26 mouse cellular contexts compared by ENCODE assay signal in genomic region chr9:14854585-14854984, GRCm38 (mm10). TPM values are rescaled to one million over a fixed set of nuclear protein-coding genes. Genes with fewer than 3 reads are reported as not detected.
DNase-seq lines count a peak whose midpoint lies in the region; ATAC-seq and TF ChIP-seq lines count a peak whose summit lies in the region.
"Had no signal": no experiment of that assay in that cellular context is flagged by ENCODE, and none has a peak within 500 bp of the region (broad histone marks: within the 10 kb centered on the region; RNA-seq: fewer than 3 reads in every experiment).

No protein-coding gene starts in this region.

- no peak overlapping the region for H3K27ac ChIP-seq in forebrain, postnatal 0 days (ENCODE audit: low read depth, low read length)
- H3K27ac ChIP-seq in forebrain, embryonic 14.5 days (ENCODE audit: low read depth, low read length): no peak overlapping the region
- no peak overlapping the region for H3K27ac ChIP-seq in kidney, postnatal 0 days
- no peak overlapping the region for H3K27ac ChIP-seq in kidney, adult 2 months (ENCODE audit: insufficient read depth, low read depth, low read length)
- H3K27ac ChIP-seq: forebrain, embryonic 12.5 days; limb, embryonic 10.5 days; neural tube, embryonic 13.5 days had no signal

- peak; percentile 29; the same call in 1 of the 2 replicates for TF ChIP-seq CTCF in forebrain, postnatal 0 days (IDR thresholded peaks at IDR 0.05; ENCODE audit: low read depth)
- TF ChIP-seq CTCF in kidney, postnatal 0 days (IDR thresholded peaks at IDR 0.05; ENCODE audit: low read depth): 0 out of 2 replicates have a peak, but pooled peaks have one; percentile 10
- TF ChIP-seq CTCF in kidney, adult 2 months (conservative IDR thresholded peaks at IDR 0.05; ENCODE audit: insufficient read depth, insufficient read length, low read depth, low read length): no peak

- no peak for TF ChIP-seq POLR2A in kidney, adult 2 months (IDR thresholded peaks at IDR 0.05; ENCODE audit: low read depth, low read length)

- H3K4me3 ChIP-seq in forebrain, postnatal 0 days (ENCODE audit: low read depth, low read length): no peak overlapping the region
- no peak overlapping the region for H3K4me3 ChIP-seq in forebrain, embryonic 14.5 days (ENCODE audit: low read depth, low read length)
- no peak overlapping the region for H3K4me3 ChIP-seq in kidney, postnatal 0 days (replicated peaks; ENCODE audit: low read depth, low read length)
- H3K4me3 ChIP-seq in kidney, adult 2 months (ENCODE audit: insufficient read depth, low read depth, low read length): no peak overlapping the region
- H3K4me3 ChIP-seq: forebrain, embryonic 12.5 days; limb, embryonic 10.5 days; megakaryocyte, embryonic 14.5 days; neural tube, embryonic 13.5 days had no signal

- H3K9me3 ChIP-seq in forebrain, postnatal 0 days (ENCODE audit: low read length): no peaks in the 10 kb centered on the region
- no peaks in the 10 kb centered on the region for H3K9me3 ChIP-seq in forebrain, embryonic 14.5 days (replicated peaks; ENCODE audit: control insufficient read depth, low read length)
- no peaks in the 10 kb centered on the region for H3K9me3 ChIP-seq in kidney, postnatal 0 days (replicated peaks; ENCODE audit: low read length)
- H3K9me3 ChIP-seq: forebrain, embryonic 12.5 days; limb, embryonic 10.5 days had no signal

- no peak for ATAC-seq in forebrain, postnatal 0 days
- no peak for ATAC-seq in forebrain, embryonic 14.5 days
- no peak for ATAC-seq in kidney, postnatal 0 days (replicated peaks; ENCODE audit: low FRiP score, low read depth)
- ATAC-seq: CD4-positive, CD25-positive, alpha-beta regulatory T cell, adult 4 months; liver, postnatal 0 days had no signal

- H3K36me3 ChIP-seq in forebrain, postnatal 0 days (ENCODE audit: insufficient read depth): no peaks in the 10 kb centered on the region
- H3K36me3 ChIP-seq in forebrain, embryonic 14.5 days (ENCODE audit: control insufficient read depth, insufficient read depth, low read length): no peaks in the 10 kb centered on the region
- no peaks in the 10 kb centered on the region for H3K36me3 ChIP-seq in kidney, postnatal 0 days (ENCODE audit: insufficient read depth, low read length)
- no peaks in the 10 kb centered on the region for H3K36me3 ChIP-seq in kidney, adult 2 months (ENCODE audit: control insufficient read depth, insufficient read depth, low read length)
- H3K36me3 ChIP-seq: forebrain, embryonic 12.5 days; limb, embryonic 10.5 days; neural tube, embryonic 13.5 days had no signal

- WGBS in forebrain, postnatal 0 days: 53% methylated on average over 4 of the region's 4 CpGs
- 55% methylated on average over 4 of the region's 4 CpGs for WGBS in forebrain, embryonic 14.5 days
- WGBS in kidney, postnatal 0 days: 67% methylated on average over 4 of the region's 4 CpGs
- 62% methylated on average over 4 of the region's 4 CpGs for WGBS in kidney, adult 2 months

- no peak overlapping the region for H3K9ac ChIP-seq in forebrain, postnatal 0 days
- no peak overlapping the region for H3K9ac ChIP-seq in forebrain, embryonic 14.5 days (ENCODE audit: low read length)
- no peak overlapping the region for H3K9ac ChIP-seq in kidney, postnatal 0 days (ENCODE audit: low read depth, low read length)
- H3K9ac ChIP-seq: forebrain, embryonic 12.5 days; liver, postnatal 0 days; neural tube, embryonic 13.5 days had no signal

- H3K4me1 ChIP-seq in forebrain, postnatal 0 days (ENCODE audit: insufficient read depth): no peaks in the 10 kb centered on the region
- H3K4me1 ChIP-seq in forebrain, embryonic 14.5 days (ENCODE audit: control insufficient read depth, insufficient read depth, low read length): no peaks in the 10 kb centered on the region
- no peaks in the 10 kb centered on the region for H3K4me1 ChIP-seq in kidney, postnatal 0 days (replicated peaks; ENCODE audit: insufficient read depth, low read length)
- H3K4me1 ChIP-seq in kidney, adult 2 months (ENCODE audit: control insufficient read depth, insufficient read depth, low read length): no peaks in the 10 kb centered on the region
- H3K4me1 ChIP-seq: forebrain, embryonic 12.5 days; limb, embryonic 10.5 days had no signal

- DNase-seq in forebrain, postnatal 0 days: no peak
- no peak for DNase-seq in forebrain, embryonic 14.5 days (ENCODE audit: low spot score)
- DNase-seq in kidney, postnatal 0 days (ENCODE audit: low spot score): no peak
- DNase-seq in kidney, adult 2 months: no peak
- DNase-seq in thymus, postnatal 0 days (ENCODE audit: low spot score): peak; percentile 67
- no peak for DNase-seq in thymus, postnatal 10 days (ENCODE audit: low spot score in 2 of 2)
- DNase-seq in embryo, embryonic 10.5 days (ENCODE audit: low spot score): no peak
- DNase-seq: adrenal gland, postnatal 36 days; cerebellum, adult 2 months; gastrocnemius, postnatal 14 days; kidney, adult 11 months; kidney, postnatal 10 days; liver, postnatal 0 days; lung, postnatal 14 days; right cerebral cortex, postnatal 14 days; spleen, adult 18-20 months had no signal

- H3K4me2 ChIP-seq in forebrain, postnatal 0 days (ENCODE audit: low read depth): no peak overlapping the region
- no peak overlapping the region for H3K4me2 ChIP-seq in forebrain, embryonic 14.5 days (ENCODE audit: low read length)
- no peak overlapping the region for H3K4me2 ChIP-seq in kidney, postnatal 0 days (ENCODE audit: low read length)
- H3K4me2 ChIP-seq: forebrain, embryonic 12.5 days; neural tube, embryonic 13.5 days had no signal

- no peaks in the 10 kb centered on the region for H3K27me3 ChIP-seq in forebrain, postnatal 0 days (ENCODE audit: insufficient read depth, low read length)
- H3K27me3 ChIP-seq in forebrain, embryonic 14.5 days (replicated peaks; ENCODE audit: control insufficient read depth, insufficient read depth, low read length): peaks cover 7% of the 10 kb centered on the region; the same call in 1 of the 2 replicates
- H3K27me3 ChIP-seq in kidney, postnatal 0 days (ENCODE audit: insufficient read depth, low read length): peaks cover 8% of the 10 kb centered on the region; the same call in 1 of the 2 replicates
- H3K27me3 ChIP-seq in kidney, adult 2 months (replicated peaks; ENCODE audit: control insufficient read depth, insufficient read depth, low read length): no peaks in the 10 kb centered on the region

RNA-seq across cellular contexts. Expression of gene Gpr83, which starts 5.4 kb away (rescaled TPM):
- total RNA-seq in forebrain, postnatal 0 days (2014; rRNA removed): 1.8 and 4.0 TPM in 2 replicates
- 2.6 and 2.7 TPM in 2 replicates for polyA plus RNA-seq in forebrain, postnatal 0 days (2015; fragmentation: Nextera tagmentation; extraction: Ambion mirVana)
- polyA plus RNA-seq in forebrain, embryonic 14.5 days (2014; fragmentation: Nextera tagmentation; extraction: Ambion mirVana): 0.72 and 1.7 TPM in 2 replicates
- 0.54 and 0.59 TPM in 2 replicates for polyA plus RNA-seq in kidney, postnatal 0 days (2015; fragmentation: Nextera tagmentation; extraction: Ambion mirVana)
- polyA plus RNA-seq in kidney, adult 2 months (2012; rRNA removed): 0.11 and 0.30 TPM in 2 replicates
- 7.4 and 9.4 TPM in 2 replicates for polyA plus RNA-seq in thymus, postnatal 0 days (2015; fragmentation: Nextera tagmentation; extraction: Ambion mirVana)
- total RNA-seq: adrenal gland, postnatal 36 days; common myeloid progenitor, adult 5-6 weeks; gastrocnemius, postnatal 14 days; liver, adult 2 months had no signal
- polyA plus RNA-seq: liver, adult 2 months; liver, postnatal 0 days had no signal

RNA-seq across cellular contexts. Expression of gene Izumo1r, which starts 49.2 kb away (rescaled TPM):
- total RNA-seq in forebrain, postnatal 0 days (2014; rRNA removed): not detected in 2 replicates
- not detected in 2 replicates for polyA plus RNA-seq in forebrain, postnatal 0 days (2015; fragmentation: Nextera tagmentation; extraction: Ambion mirVana)
- not detected in 2 replicates for polyA plus RNA-seq in forebrain, embryonic 14.5 days (2014; fragmentation: Nextera tagmentation; extraction: Ambion mirVana)
- 0.19 and 0.20 TPM in 2 replicates for polyA plus RNA-seq in kidney, postnatal 0 days (2015; fragmentation: Nextera tagmentation; extraction: Ambion mirVana)
- polyA plus RNA-seq in kidney, adult 2 months (2012; rRNA removed): 0.14 and 2.8 TPM in 2 replicates
- polyA plus RNA-seq in thymus, postnatal 0 days (2015; fragmentation: Nextera tagmentation; extraction: Ambion mirVana): 14.7 and 21.0 TPM in 2 replicates
- total RNA-seq: adrenal gland, postnatal 36 days; common myeloid progenitor, adult 5-6 weeks; gastrocnemius, postnatal 14 days; heart, adult 8-10 months; layer of hippocampus, adult 8-10 months; liver, adult 2 months; MEL had no signal
- polyA plus RNA-seq: cerebellum, adult 2 months; forebrain, embryonic 12.5 days; limb, embryonic 10.5 days; liver, postnatal 0 days; neural tube, embryonic 13.5 days had no signal
